Mouse (Mus musculus) heart, embryonic 15.5 days (tissue): Measurements from ENCODE around the gene Arf3. TPM values are rescaled to one million over a fixed set of nuclear protein-coding genes. Genes with fewer than 3 reads are reported as not detected.

Source experiments
- ATAC-seq: fragments of 200-750 bp; cut with Nextera tagmentation; replicated peaks from 2 replicates; pipeline ENCODE4 v1.8.0; 2017; ENCODE audit warnings: low read depth, moderate TSS enrichment; ENCODE audit not compliant: insufficient number of reproducible peaks, insufficient read depth, low FRiP score
- H3K27ac ChIP-seq: fragments of 300-500 bp; sonication (generic); 2 replicates; pipeline ENCODE4 v1.5.1; 2015; ENCODE audit warnings: mild to moderate bottlenecking, inconsistent platforms
- H3K27me3 ChIP-seq: fragments of 300-500 bp; sonication (generic); 2 replicates; pipeline ENCODE4 v1.6.1; 2015; ENCODE audit warnings: inconsistent platforms
- H3K36me3 ChIP-seq: fragments of 300-500 bp; sonication (generic); 2 replicates; pipeline ENCODE4 v1.6.1; 2015; ENCODE audit warnings: mild to moderate bottlenecking, inconsistent platforms
- H3K4me1 ChIP-seq: fragments of 300-500 bp; sonication (generic); replicated peaks from 2 replicates; pipeline ENCODE4 v1.6.1; 2015; ENCODE audit warnings: inconsistent platforms
- H3K4me2 ChIP-seq: fragments of 300-500 bp; sonication (generic); 2 replicates; pipeline ENCODE4 v1.6.1; 2015; ENCODE audit warnings: inconsistent platforms, mild to moderate bottlenecking, moderate library complexity
- H3K4me3 ChIP-seq: fragments of 300-500 bp; sonication (generic); 2 replicates; pipeline ENCODE4 v1.5.1; 2015; ENCODE audit warnings: mild to moderate bottlenecking, inconsistent platforms
- H3K9ac ChIP-seq: fragments of 300-500 bp; sonication (generic); 2 replicates; pipeline ENCODE4 v1.6.1; 2015; ENCODE audit warnings: mild to moderate bottlenecking, inconsistent platforms
- H3K9me3 ChIP-seq: fragments of 300-500 bp; sonication (generic); replicated peaks from 2 replicates; pipeline ENCODE4 v1.6.1; 2016; ENCODE audit warnings: inconsistent platforms
- WGBS: fragments of 180-500 bp; shearing (Covaris S2); methylation state at CpG from one replicate; pipeline ENCODE4 v1.1.7; 2015; ENCODE audit warnings: mixed read lengths; 5-methylcytosine and 5-hydroxymethylcytosine counted together
- polyA plus RNA-seq: library from polyadenylated mRNA; unstranded; fragments of >200 nt; fragmentation: Nextera tagmentation; extraction: Ambion mirVana; gene quantifications from 2 replicates; pipeline ENCODE4 v1.2.1, GENCODE M21; 2015

Arf3 gene
- polyA plus RNA-seq, 1 experiment from 2014 or later: 29.5 TPM

DNA sequence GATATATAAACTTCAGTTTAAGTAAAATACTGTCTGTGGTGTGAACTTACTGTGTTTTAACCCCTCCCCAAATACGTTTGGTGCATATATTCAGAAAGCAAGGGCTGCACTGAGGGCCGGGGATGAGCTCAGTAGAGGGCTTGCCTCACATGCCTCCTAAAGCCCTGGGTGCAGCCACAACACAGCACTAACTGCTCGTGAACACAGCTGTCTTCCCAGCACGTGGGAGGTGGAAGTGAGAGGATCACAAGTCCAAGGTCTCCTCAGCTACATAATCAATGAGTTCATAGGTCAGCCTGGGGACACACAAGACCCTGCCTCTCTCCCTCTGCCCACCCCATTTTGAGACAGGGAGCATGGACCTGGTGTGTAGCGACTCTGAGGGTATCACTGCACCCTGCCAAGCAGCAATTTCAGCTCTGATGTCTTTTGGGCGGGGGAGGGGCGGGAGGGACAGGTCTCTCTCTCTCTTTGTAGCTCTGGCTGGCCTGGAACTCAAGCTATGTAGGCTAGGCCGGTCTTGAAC is 30.9 kb downstream of the Arf3 start:
- 0 out of 2 replicates have a peak, but pooled peaks cover 6% of the 10 kb centered on the region for H3K27me3 ChIP-seq
- no peak overlapping the region for H3K4me2 ChIP-seq
- H3K27ac ChIP-seq: no peak overlapping the region
- no peak overlapping the region for H3K4me3 ChIP-seq
- H3K9ac ChIP-seq: no peak overlapping the region
- peaks cover 15% of the 10 kb centered on the region for H3K36me3 ChIP-seq
- H3K4me1 ChIP-seq: peaks cover 23% of the 10 kb centered on the region
- ATAC-seq: no peak
- no peaks in the 10 kb centered on the region for H3K9me3 ChIP-seq
- WGBS: 63% methylated on average over 8 of the region's 8 CpGs

GRCm38 (mm10) chr15:98730790-98731189 is 32.2 kb downstream of the Arf3 start:
- Histone ChIP-seq H3K4me1 (peaks cover 29% of the 10 kb centered on the region), H3K4me2 (no peak overlapping the region), H3K27me3 (0 out of 2 replicates have a peak, but pooled peaks cover 6% of the 10 kb centered on the region), H3K4me3 (no peak overlapping the region), H3K36me3 (peaks cover 6% of the 10 kb centered on the region; the same call in 1 of the 2 replicates), H3K27ac (no peak overlapping the region), H3K9ac (no peak overlapping the region), H3K9me3 (no peaks in the 10 kb centered on the region)
- no peak for ATAC-seq
- WGBS: 73% methylated on average over 6 of the region's 6 CpGs

DNA sequence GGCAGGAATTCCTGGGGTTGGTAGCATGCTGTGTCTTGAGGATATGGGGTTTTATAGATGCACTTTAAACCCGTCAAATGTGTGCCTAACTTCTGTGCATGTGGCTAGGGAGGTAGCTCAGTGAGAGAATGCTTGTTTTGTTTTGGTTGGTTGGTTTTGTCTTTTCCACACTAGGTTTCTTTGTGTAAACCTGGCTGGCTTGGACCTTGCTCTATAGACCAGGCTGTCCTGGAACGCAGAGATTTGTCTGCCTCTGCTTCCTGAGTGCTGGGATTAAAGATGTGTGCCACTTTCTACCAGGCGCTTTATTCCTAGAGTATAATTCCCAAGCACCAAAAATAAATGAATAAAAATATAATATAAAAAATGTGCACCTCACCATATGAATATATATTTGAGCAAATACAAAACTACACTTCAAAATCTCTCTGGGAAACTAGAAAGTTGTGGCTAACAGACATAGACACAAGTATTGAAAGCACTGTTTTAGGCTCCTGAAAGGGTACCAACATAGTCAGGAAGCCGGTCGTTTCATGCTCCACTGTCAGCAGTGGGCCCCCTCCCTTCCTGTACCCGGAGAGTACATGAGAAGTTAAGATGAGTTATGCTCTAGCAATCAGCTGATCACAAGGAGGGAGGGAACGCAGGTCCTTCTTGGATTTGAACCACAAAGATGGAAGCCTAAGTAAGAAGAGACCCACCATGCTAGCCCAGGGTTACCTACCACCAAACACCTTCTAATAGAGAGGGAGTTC is 33.0 kb downstream of the Arf3 start:
- Histone ChIP-seq H3K4me2 (no peak overlapping the region), H3K4me1 (peaks cover 29% of the 10 kb centered on the region), H3K36me3 (no peaks in the 10 kb centered on the region), H3K9ac (no peak overlapping the region), H3K4me3 (no peak overlapping the region), H3K27me3 (0 out of 2 replicates have a peak, but pooled peaks cover 6% of the 10 kb centered on the region), H3K27ac (no peak overlapping the region), H3K9me3 (no peaks in the 10 kb centered on the region)
- ATAC-seq: no peak
- 62% methylated on average over 7 of the region's 7 CpGs for WGBS

- Histone ChIP-seq H3K4me2 (peak overlapping the region; percentile 96), H3K27ac (no peak overlapping the region), H3K9ac (no peak overlapping the region), H3K4me3 (peak overlapping the region; percentile 67; the same call in 1 of the 2 replicates), H3K4me1 (peaks cover 21% of the 10 kb centered on the region), H3K9me3 (no peaks in the 10 kb centered on the region), H3K36me3 (no peaks in the 10 kb centered on the region), H3K27me3 (peaks cover 11% of the 10 kb centered on the region)
- no peak for ATAC-seq
- WGBS: 35% methylated on average over 9 of the region's 9 CpGs
These were observed 34.6 kb downstream of the Arf3 start for GRCm38 (mm10) chr15:98728366-98728765.

DNA sequence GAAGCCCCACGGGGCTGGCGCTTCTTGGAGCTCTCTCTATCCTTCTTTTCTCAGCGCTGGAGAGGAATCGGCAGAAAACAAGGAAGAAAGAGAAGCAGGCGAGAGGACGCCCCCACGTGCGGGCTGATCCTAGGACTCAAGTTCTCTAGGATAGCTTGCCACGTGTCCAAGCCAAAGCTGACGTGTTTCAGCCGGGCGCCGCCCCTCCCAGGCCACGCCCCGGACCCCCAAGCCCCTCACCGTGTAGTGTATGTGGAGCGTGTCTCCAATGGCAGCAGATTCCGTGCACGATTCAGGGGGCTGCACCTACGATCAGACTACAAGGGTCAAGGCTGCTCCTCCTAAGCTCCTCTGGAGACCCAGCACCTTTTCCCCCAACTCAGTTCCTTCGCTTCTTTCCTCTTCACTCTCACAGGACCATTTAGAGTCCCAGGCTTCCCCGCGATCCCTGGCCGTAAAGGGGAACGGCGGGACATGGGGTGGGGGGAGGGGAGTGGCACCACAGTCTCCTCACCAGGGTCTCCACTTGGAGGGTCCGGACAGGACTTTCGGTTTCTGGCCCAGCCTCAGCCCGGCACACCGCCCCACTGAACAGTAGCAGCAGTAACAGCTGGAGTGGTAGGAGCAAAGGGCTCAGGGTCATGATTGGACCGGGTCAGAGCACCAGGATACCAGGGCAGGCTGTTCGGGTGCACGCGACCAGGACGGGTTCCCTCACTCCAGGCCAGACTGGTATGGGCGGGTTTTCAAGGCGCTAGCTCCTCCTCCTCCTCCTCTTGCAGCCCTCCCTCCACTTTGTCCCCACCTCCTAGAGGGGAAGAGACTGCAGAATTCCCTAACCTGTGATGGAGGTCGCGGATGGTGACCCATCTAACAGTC is 35.3 kb downstream of the Arf3 start, which contains the start of gene Fkbp11:
Gene Fkbp11 (minus strand): TSS at position 756 of the 879 bp plus-strand sequence.
- peaks cover 18% of the 10 kb centered on the region for H3K4me1 ChIP-seq
- peak within 1 kb of the TSS; percentile 67 for H3K4me3 ChIP-seq
- 0 out of 2 replicates have a peak within 1 kb of the TSS, but pooled peaks have one; percentile 14 for H3K27ac ChIP-seq
- H3K36me3 ChIP-seq: no peaks in the 10 kb centered on the region
- peak; percentile 75 for ATAC-seq
- under 1% methylated on average over 39 of the region's 39 CpGs for WGBS
- H3K27me3 ChIP-seq: peaks cover 11% of the 10 kb centered on the region
- peak within 1 kb of the TSS; percentile 96 for H3K4me2 ChIP-seq
- H3K9ac ChIP-seq: peak within 1 kb of the TSS; percentile 66
- no peaks in the 10 kb centered on the region for H3K9me3 ChIP-seq

DNA sequence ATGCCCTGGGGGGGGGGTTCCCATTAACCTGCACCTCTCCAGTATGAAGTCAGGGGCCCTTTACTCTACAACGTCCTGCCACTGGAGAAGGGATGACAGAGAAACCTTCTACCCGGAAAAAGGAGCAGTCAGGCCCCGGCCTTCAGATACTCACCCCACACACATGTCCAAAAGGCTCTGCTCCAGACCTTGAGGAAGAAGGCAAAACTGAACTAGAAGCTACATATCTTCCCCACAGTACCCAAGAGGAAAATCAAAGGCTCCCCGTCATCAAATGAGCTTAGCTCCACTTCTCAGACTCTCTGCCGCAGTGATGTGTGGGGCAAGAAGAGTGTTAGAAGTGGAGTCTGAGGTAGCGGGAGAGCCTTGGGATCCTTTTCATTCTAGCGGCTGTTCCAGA is 36.3 kb downstream of the Arf3 start:
- no peak for ATAC-seq
- H3K9ac ChIP-seq: peak overlapping the region; percentile 66
- H3K4me2 ChIP-seq: peak overlapping the region; percentile 96
- H3K27ac ChIP-seq: no peak overlapping the region
- WGBS: 48% methylated on average over 7 of the region's 7 CpGs
- H3K9me3 ChIP-seq: no peaks in the 10 kb centered on the region
- peaks cover 22% of the 10 kb centered on the region for H3K4me1 ChIP-seq
- H3K27me3 ChIP-seq: peaks cover 11% of the 10 kb centered on the region
- H3K36me3 ChIP-seq: no peaks in the 10 kb centered on the region
- peak overlapping the region; percentile 67 for H3K4me3 ChIP-seq

DNA sequence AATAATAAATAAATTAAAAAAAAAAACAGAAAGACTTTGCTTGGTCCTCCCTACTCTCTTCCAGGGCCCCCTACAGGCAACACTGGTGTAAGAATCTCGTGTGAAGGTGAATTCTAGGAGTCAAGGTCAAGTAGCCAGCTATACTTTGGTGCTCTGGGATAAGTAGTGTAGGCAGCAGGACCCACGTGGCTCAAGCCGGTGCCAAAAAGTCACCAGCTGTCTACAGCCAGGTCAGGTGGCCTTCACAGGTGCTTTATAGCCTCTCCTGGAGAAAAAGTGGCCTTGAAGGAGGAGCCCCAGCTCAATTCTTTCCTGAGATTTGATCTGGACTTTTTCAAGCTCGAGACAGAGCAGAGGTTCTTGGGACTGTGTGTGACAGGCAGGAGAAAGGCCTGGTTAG is 36.9 kb downstream of the Arf3 start:
- H3K27me3 ChIP-seq: peaks cover 12% of the 10 kb centered on the region
- H3K27ac ChIP-seq: no peak overlapping the region
- no peak overlapping the region for H3K9ac ChIP-seq
- H3K9me3 ChIP-seq: no peaks in the 10 kb centered on the region
- ATAC-seq: no peak
- no peak overlapping the region for H3K4me2 ChIP-seq
- WGBS: 72% methylated on average over 4 of the region's 4 CpGs
- no peak overlapping the region for H3K4me3 ChIP-seq
- H3K36me3 ChIP-seq: no peaks in the 10 kb centered on the region
- H3K4me1 ChIP-seq: peaks cover 22% of the 10 kb centered on the region

GRCm38 (mm10) chr15:98724441-98724840 is 38.6 kb downstream of the Arf3 start:
- Histone ChIP-seq H3K27me3 (peaks cover 11% of the 10 kb centered on the region), H3K9ac (no peak overlapping the region), H3K4me3 (no peak overlapping the region), H3K4me1 (peaks cover 22% of the 10 kb centered on the region), H3K27ac (no peak overlapping the region), H3K36me3 (no peaks in the 10 kb centered on the region), H3K4me2 (0 out of 2 replicates have a peak overlapping the region, but pooled peaks have one; percentile 19), H3K9me3 (no peaks in the 10 kb centered on the region)
- WGBS: 36% methylated on average over 19 of the region's 19 CpGs
- no peak for ATAC-seq

GRCm38 (mm10) chr15:98722854-98723253 is 40.2 kb downstream of the Arf3 start:
- Histone ChIP-seq H3K9me3 (no peaks in the 10 kb centered on the region), H3K27me3 (peaks cover 13% of the 10 kb centered on the region), H3K4me2 (peak overlapping the region; percentile 28)

GRCm38 (mm10) chr15:98722191-98722590 is 40.8 kb downstream of the Arf3 start:
- no peak for ATAC-seq

More at GRCm38 (mm10) chr15:98722854-98723253, 40.2 kb downstream of the Arf3 start:
- no peak for ATAC-seq
- Histone ChIP-seq H3K4me3 (no peak overlapping the region), H3K4me1 (peaks cover 21% of the 10 kb centered on the region), H3K27ac (no peak overlapping the region), H3K36me3 (no peaks in the 10 kb centered on the region), H3K9ac (no peak overlapping the region)
- 44% methylated on average over 14 of the region's 14 CpGs for WGBS

GRCm38 (mm10) chr15:98717301-98717700 is 45.7 kb downstream of the Arf3 start:
- H3K27me3 ChIP-seq: peaks cover 8% of the 10 kb centered on the region; the same call in 1 of the 2 replicates

More at GRCm38 (mm10) chr15:98722191-98722590, 40.8 kb downstream of the Arf3 start:
- H3K4me2 ChIP-seq: no peak overlapping the region
- peaks cover 15% of the 10 kb centered on the region for H3K4me1 ChIP-seq
- H3K36me3 ChIP-seq: no peaks in the 10 kb centered on the region
- no peak overlapping the region for H3K4me3 ChIP-seq
- WGBS: 74% methylated on average over 8 of the region's 8 CpGs
- no peak overlapping the region for H3K9ac ChIP-seq
- no peak overlapping the region for H3K27ac ChIP-seq
- peaks cover 13% of the 10 kb centered on the region for H3K27me3 ChIP-seq
- H3K9me3 ChIP-seq: no peaks in the 10 kb centered on the region

More at GRCm38 (mm10) chr15:98717301-98717700, 45.7 kb downstream of the Arf3 start:
- Histone ChIP-seq H3K36me3 (no peaks in the 10 kb centered on the region), H3K9ac (no peak overlapping the region), H3K27ac (no peak overlapping the region), H3K4me2 (no peak overlapping the region), H3K9me3 (no peaks in the 10 kb centered on the region), H3K4me1 (peaks cover 6% of the 10 kb centered on the region), H3K4me3 (no peak overlapping the region)
- ATAC-seq: no peak
- WGBS: 64% methylated on average over 16 of the region's 16 CpGs
